Mouse (Mus musculus) small intestine, adult 10 weeks (tissue): ENCODE data around the gene Gadl1. TPM values are rescaled to one million over a fixed set of nuclear protein-coding genes. Genes with fewer than 3 reads are reported as not detected.

Experiments used
- polyA plus RNA-seq: library from polyadenylated mRNA; stranded (reverse); fragments of 350-450 nt; fragmentation: Illumina TruSeq; extraction: RNeasy Lipid Tissue Mini Kit (QIAGEN cat#74804); gene quantifications from one replicate; pipeline ENCODE4 v1.2.3, GENCODE M21; 2014; ENCODE audit warnings: low replicate concordance

Gene Gadl1
- polyA plus RNA-seq = not detected

DNA sequence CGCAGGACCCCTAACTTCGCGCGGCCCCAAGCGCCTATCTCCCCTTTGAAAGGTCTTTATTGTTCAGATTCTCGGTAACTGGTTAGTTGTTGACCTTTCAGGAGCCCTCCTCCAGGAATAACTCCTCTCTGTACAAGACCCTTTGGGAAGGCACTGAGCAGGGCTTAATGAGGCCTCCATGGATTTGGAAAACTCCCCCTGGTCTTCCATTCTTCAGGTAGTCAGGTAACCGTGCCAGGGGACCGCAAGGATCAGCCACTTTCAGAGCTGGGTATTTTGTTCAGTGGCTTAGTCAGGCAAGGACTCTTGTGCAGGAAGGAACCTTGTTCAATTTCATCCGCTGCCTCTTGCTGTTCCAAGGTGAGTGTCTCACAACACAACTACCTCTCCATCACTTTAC lies at the start of gene Gadl1:
Gene Gadl1, plus strand, starts transcription at position 301 of the 400 bp plus-strand sequence.

